Mouse (Mus musculus) adrenal gland, postnatal 4 days (tissue): Measurements from ENCODE around the gene Ank3. TPM values are rescaled to one million over a fixed set of nuclear protein-coding genes. Genes with fewer than 3 reads are reported as not detected.

Experiments used
- DNase-seq, 2 experiments: peaks; one replicate each; pipeline ENCODE4 v3.0.0; 2021 to 2022; ENCODE audit warnings: low spot score in 2 of 2, mixed read lengths in 2 of 2
- total RNA-seq, 2 experiments: library from RNA; stranded (reverse); gene quantifications; 2 replicates each; pipeline ENCODE4 v1.2.3; 2021

The Ank3 gene
- total RNA-seq, 2 experiments from 2014 or later: 37.4 to 54.2 TPM

GRCm38 (mm10) chr10:69466586-69466985 is 68.0 kb downstream of the Ank3 start:
- no peak for DNase-seq

GRCm38 (mm10) chr10:69467182-69467581 is 68.6 kb downstream of the Ank3 start:
- DNase-seq: no peak

GRCm38 (mm10) chr10:69471841-69472240 is 73.3 kb downstream of the Ank3 start:
- DNase-seq: no peak

GRCm38 (mm10) chr10:69476871-69477270 is 78.3 kb downstream of the Ank3 start:
- no peak for DNase-seq

GRCm38 (mm10) chr10:69477656-69478055 is 79.1 kb downstream of the Ank3 start:
- no peak for DNase-seq

GRCm38 (mm10) chr10:69478831-69479230 is 80.3 kb downstream of the Ank3 start:
- DNase-seq: no peak

- no peak for DNase-seq
Observed at GRCm38 (mm10) chr10:69485191-69485786, 86.7 kb downstream of the Ank3 start.

GRCm38 (mm10) chr10:69490182-69490581 is 91.6 kb downstream of the Ank3 start:
- no peak for DNase-seq

GRCm38 (mm10) chr10:69491975-69492374 is 93.4 kb downstream of the Ank3 start:
- DNase-seq: no peak

- no peak for DNase-seq
Observed at GRCm38 (mm10) chr10:69497382-69497781, 98.8 kb downstream of the Ank3 start.

- no peak for DNase-seq
Observed at GRCm38 (mm10) chr10:69500171-69500860, 101.7 kb downstream of the Ank3 start.

GRCm38 (mm10) chr10:69503791-69504190 is 105.2 kb downstream of the Ank3 start:
- no peak for DNase-seq

- no peak for DNase-seq
Observed at GRCm38 (mm10) chr10:69507719-69508118, 109.1 kb downstream of the Ank3 start.

GRCm38 (mm10) chr10:69510392-69510791 is 111.8 kb downstream of the Ank3 start:
- no peak for DNase-seq

- no peak for DNase-seq
Observed at GRCm38 (mm10) chr10:69511234-69511633, 112.7 kb downstream of the Ank3 start.

GRCm38 (mm10) chr10:69521977-69522376 is 123.4 kb downstream of the Ank3 start:
- DNase-seq: no peak

- DNase-seq: no peak
Observed at GRCm38 (mm10) chr10:69523202-69523601, 124.6 kb downstream of the Ank3 start.

GRCm38 (mm10) chr10:69527318-69527717 is 128.7 kb downstream of the Ank3 start:
- no peak for DNase-seq

GRCm38 (mm10) chr10:69528746-69529145 is 130.2 kb downstream of the Ank3 start:
- DNase-seq: no peak

GRCm38 (mm10) chr10:69530326-69530725 is 131.8 kb downstream of the Ank3 start:
- no peak for DNase-seq

- DNase-seq: no peak
Observed at GRCm38 (mm10) chr10:69531569-69531968, 133.0 kb downstream of the Ank3 start.

- no peak for DNase-seq
Observed at GRCm38 (mm10) chr10:69532169-69532730, 133.7 kb downstream of the Ank3 start.
